Mouse (Mus musculus): ENCODE measurements around the gene Ern1.

- TF ChIP-seq CTCF (IDR thresholded peaks at IDR 0.05; ENCODE audit: low read depth, low read length) (no peak), POLR2A (IDR thresholded peaks at IDR 0.05; ENCODE audit: extremely low read depth, insufficient read depth, low read length) (no peak)
Observed at GRCm38 (mm10) chr11:106464681-106465544, 22.7 kb downstream of the Ern1 start.

Data from liver, adult 2 months (tissue).